Mouse (Mus musculus) spleen, adult 2 months (tissue): Measurements from ENCODE around the gene Ccr7.

Experiments
- CTCF ChIP-seq: fragments of 200-500 bp; IDR thresholded peaks from 2 replicates; pipeline ENCODE4 v1.5.1; 2011; ENCODE audit warnings: mild to moderate bottlenecking, inconsistent platforms; ENCODE audit not compliant: insufficient read depth, insufficient read length, insufficient replicate concordance; ENCODE audit errors: extremely low read depth
- POLR2A ChIP-seq: fragments of 200-500 bp; IDR thresholded peaks from 2 replicates; pipeline ENCODE4 v1.6.1; 2011; ENCODE audit warnings: low read depth, low read length, inconsistent platforms

DNA sequence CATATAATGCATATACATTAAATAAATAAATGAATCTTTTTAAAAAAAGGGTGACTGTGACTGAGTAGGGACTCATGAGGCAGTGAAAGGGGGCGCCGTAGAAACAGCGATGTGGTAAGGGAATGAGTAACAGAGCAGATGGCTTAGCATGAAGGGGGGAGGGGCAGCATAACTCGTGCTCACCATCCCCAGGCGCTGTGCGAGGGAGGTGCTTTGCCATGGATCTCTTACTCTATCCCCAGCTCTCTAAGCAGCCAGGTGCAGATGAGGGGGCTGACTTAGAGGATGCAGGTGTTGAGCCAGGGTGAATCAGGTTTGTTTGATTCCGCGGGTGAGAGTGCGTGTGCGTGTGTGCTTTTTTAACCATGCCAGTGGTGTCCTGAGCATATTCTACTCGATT is 43.7 kb downstream of the Ccr7 start:
- no peak for TF ChIP-seq CTCF
- no peak for TF ChIP-seq POLR2A
